Mouse (Mus musculus): ENCODE measurements around the gene Alg5.
A peak's percentile ranks its signal among the peaks of the same experiment; 100 is the strongest.

Gene Alg5

GRCm38 (mm10) chr3:54795379-54795778, 60.0 kb downstream of the Alg5 start:
- no peak for DNase-seq

- DNase-seq = no peak
Observed at GRCm38 (mm10) chr3:54795806-54796205, 60.5 kb downstream of the Alg5 start.

GRCm38 (mm10) chr3:54797211-54797610, 61.9 kb downstream of the Alg5 start:
- peak; percentile 52 for DNase-seq

All from thymus, postnatal 25 days (tissue).